Mouse (Mus musculus) megakaryocyte, embryonic 14.5 days (primary cell): ENCODE data around the gene Slc25a24.

Source experiments
- FLI1 ChIP-seq: IDR thresholded peaks from 2 replicates; pipeline ENCODE4 v1.6.1; 2012; ENCODE audit warnings: low read length, inconsistent platforms, mixed read lengths
- GATA1 ChIP-seq: IDR thresholded peaks from 3 replicates; pipeline ENCODE4 v1.6.1; 2012; ENCODE audit warnings: mixed read lengths, low read length, inconsistent platforms, borderline replicate concordance

DNA sequence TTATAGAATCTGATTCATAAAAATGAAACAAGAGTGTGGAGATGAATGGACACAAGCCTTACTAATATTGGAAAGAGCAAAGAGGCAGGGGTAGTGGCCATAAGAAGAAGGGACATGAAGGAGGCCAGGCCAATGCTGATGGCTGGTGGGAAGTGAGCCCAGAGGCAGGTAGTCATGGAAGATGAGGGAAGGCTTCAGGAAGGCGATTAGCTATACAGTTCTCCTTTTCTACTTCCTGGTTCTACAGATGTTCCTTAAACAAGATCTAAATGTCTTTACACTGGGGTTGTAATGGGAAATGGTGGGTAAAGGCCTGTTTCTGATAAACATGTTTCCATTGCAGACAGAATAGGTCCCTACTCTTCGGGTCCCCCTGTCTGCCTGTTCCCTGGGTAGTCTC, 46.2 kb downstream of the Slc25a24 start:
- TF ChIP-seq GATA1 (no peak), FLI1 (no peak)
